Mouse (Mus musculus) C2C12 (cell line): Measurements from ENCODE around the gene Kctd6. TPM values are rescaled to one million over a fixed set of nuclear protein-coding genes. Genes with fewer than 3 reads are reported as not detected.
"Not testable (repeated sequence)": the region's sequence is repeated elsewhere in the genome, so short reads cannot be mapped to it uniquely, and the experiment has no call there.

Source experiments
- H3K27me3 ChIP-seq: one replicate; pipeline ENCODE4 v1.6.1; 2011; ENCODE audit not compliant: control insufficient read depth, insufficient read depth, insufficient read length
- H3K36me3 ChIP-seq: one replicate; pipeline ENCODE4 v1.6.1; 2011; ENCODE audit not compliant: control insufficient read depth, insufficient read depth
- H3K4me3 ChIP-seq: one replicate; pipeline ENCODE4 v1.5.1; 2011; ENCODE audit warnings: mild to moderate bottlenecking, control low read depth; ENCODE audit not compliant: poor library complexity, insufficient read depth, severe bottlenecking
- H3K79me2 ChIP-seq: one replicate; pipeline ENCODE4 v1.6.1; 2011; ENCODE audit not compliant: control insufficient read depth, insufficient read depth
- H3K79me3 ChIP-seq: one replicate; pipeline ENCODE4 v1.6.1; 2011; ENCODE audit warnings: low read depth, control low read depth
- H3ac ChIP-seq: one replicate; pipeline ENCODE3; 2011; ENCODE audit warnings: low read depth; ENCODE audit not compliant: control insufficient read depth, insufficient read length
- CEBPB ChIP-seq: IDR thresholded peaks from one replicate; pipeline ENCODE4 v1.6.1; 2011; ENCODE audit warnings: low read depth, mild to moderate bottlenecking, control low read depth, moderate library complexity
- CTCF ChIP-seq: IDR thresholded peaks from one replicate; pipeline ENCODE4 v1.5.1; 2011; ENCODE audit not compliant: control insufficient read depth, insufficient read depth, insufficient read length
- FOSL1 ChIP-seq: IDR thresholded peaks from one replicate; pipeline ENCODE4 v1.8.0; 2011; ENCODE audit warnings: mild to moderate bottlenecking, low read length; ENCODE audit not compliant: poor library complexity, insufficient read depth, severe bottlenecking
- MAX ChIP-seq: IDR thresholded peaks from one replicate; pipeline ENCODE4 v1.6.1; 2011; ENCODE audit warnings: mild to moderate bottlenecking, control low read depth
- MYOD1 ChIP-seq: IDR thresholded peaks from one replicate; pipeline ENCODE4 v1.6.1; 2011; ENCODE audit warnings: low read depth; ENCODE audit not compliant: control insufficient read depth, insufficient read length
- MYOG ChIP-seq: IDR thresholded peaks from one replicate; pipeline ENCODE4 v1.6.1; 2011; ENCODE audit not compliant: control insufficient read depth, insufficient read length; ENCODE audit errors: extremely low read depth
- USF1 ChIP-seq: IDR thresholded peaks from one replicate; pipeline ENCODE4 v1.6.1; 2011; ENCODE audit warnings: low read depth, mild to moderate bottlenecking, control low read depth, moderate library complexity
- long read RNA-seq, 2 experiments: library from polyadenylated mRNA; unstranded; transcript quantifications; one replicate each; pipeline ENCODE4 v2.0.0; 2019 to 2020
- polyA plus RNA-seq: library from polyadenylated mRNA; unstranded; fragments of >200 nt; fragmentation: generic; extraction: Trizol; gene quantifications from one replicate; pipeline ENCODE4 v1.2.1, GENCODE M21; 2012; ENCODE audit warnings: missing spikeins

Gene Kctd6
- polyA plus RNA-seq: 3.9 TPM
- long read RNA-seq, experiment 1, transcript Kctd6-201 (3 exons, 1,650 nt): major isoform, 17 of 20 reads
- long read RNA-seq, experiment 1, partial matches to known transcripts: 0 of 20 reads
- long read RNA-seq, experiment 1, other reads (novel, unspliced or antisense): 3 of 20 reads
- long read RNA-seq, experiment 2, transcript Kctd6-201 (3 exons, 1,650 nt): major isoform, 15 of 19 reads
- long read RNA-seq, experiment 2, partial matches to known transcripts: 0 of 19 reads
- long read RNA-seq, experiment 2, other reads (novel, unspliced or antisense): 2 of 19 reads

GRCm38 (mm10) chr14:8213803-8214224, at the start of gene Kctd6:
Gene Kctd6, plus strand, starts transcription at chr14:8214140.
- Histone ChIP-seq H3K4me3 (peak within 1 kb of the TSS; percentile 57), H3K79me2 (peaks cover 12% of the 10 kb centered on the region), H3K27me3 (no peaks in the 10 kb centered on the region), H3K79me3 (peaks cover 1% of the 10 kb centered on the region), H3ac (peak within 1 kb of the TSS; percentile 89), H3K36me3 (no peaks in the 10 kb centered on the region)
- no peak for TF ChIP-seq MYOD1
- peak; percentile 95 for TF ChIP-seq CTCF

- Histone ChIP-seq H3K36me3 (peaks cover 57% of the 10 kb centered on the region), H3K79me2 (no peaks in the 10 kb centered on the region), H3K4me3 (no peak overlapping the region), H3ac (no peak overlapping the region), H3K27me3 (no peaks in the 10 kb centered on the region), H3K79me3 (no peaks in the 10 kb centered on the region)
- TF ChIP-seq CTCF (no peak), USF1 (no peak), CEBPB (no peak), MYOG (no peak), MYOD1 (no peak), FOSL1 (no peak), MAX (no peak)
Measured at GRCm38 (mm10) chr14:8164463-8164862, 49.5 kb upstream of the Kctd6 start.

GRCm38 (mm10) chr14:8172507-8173410, 41.2 kb upstream of the Kctd6 start, which contains the start of gene Pdhb:
Gene Pdhb, minus strand, starts transcription at chr14:8173025.
- H3K79me2 ChIP-seq: peaks cover 19% of the 10 kb centered on the region
- H3K27me3 ChIP-seq: no peaks in the 10 kb centered on the region
- H3K36me3 ChIP-seq: peaks cover 23% of the 10 kb centered on the region
- peak within 1 kb of the TSS; percentile 99 for H3ac ChIP-seq
- TF ChIP-seq CTCF: no peak
- TF ChIP-seq MAX: peak; percentile 61
- peak within 1 kb of the TSS; percentile 89 for H3K4me3 ChIP-seq
- peaks cover 8% of the 10 kb centered on the region for H3K79me3 ChIP-seq

- H3K79me3 ChIP-seq, H3K27me3 ChIP-seq: not testable (repeated sequence)
- Histone ChIP-seq H3K79me2 (peaks cover 19% of the 10 kb centered on the region), H3K36me3 (peaks cover 14% of the 10 kb centered on the region), H3ac (peak overlapping the region; percentile 27), H3K4me3 (peak overlapping the region; percentile 32)
Measured at GRCm38 (mm10) chr14:8173542-8174250, 40.2 kb upstream of the Kctd6 start.

GRCm38 (mm10) chr14:8174634-8175033, 39.3 kb upstream of the Kctd6 start:
- no peak overlapping the region for H3K4me3 ChIP-seq
- H3K79me3 ChIP-seq: peaks cover 8% of the 10 kb centered on the region
- H3K79me2 ChIP-seq: peaks cover 19% of the 10 kb centered on the region
- H3K36me3 ChIP-seq: peaks cover 4% of the 10 kb centered on the region
- TF ChIP-seq MAX (no peak), CEBPB (peak; percentile 35)
- no peak overlapping the region for H3ac ChIP-seq
- no peaks in the 10 kb centered on the region for H3K27me3 ChIP-seq

- Histone ChIP-seq H3K4me3 (no peak overlapping the region), H3K27me3 (no peaks in the 10 kb centered on the region), H3K36me3 (no peaks in the 10 kb centered on the region), H3K79me3 (peaks cover 8% of the 10 kb centered on the region), H3K79me2 (peaks cover 12% of the 10 kb centered on the region), H3ac (no peak overlapping the region)
- TF ChIP-seq FOSL1 (no peak), USF1 (no peak), MAX (no peak), MYOD1 (no peak), CTCF (no peak), MYOG (no peak), CEBPB (no peak)
Measured at GRCm38 (mm10) chr14:8176251-8176650, 37.7 kb upstream of the Kctd6 start.
